Mouse (Mus musculus) heart, embryonic 11.5 days (tissue): ENCODE measurements around the gene Dnajb14. TPM values are rescaled to one million over a fixed set of nuclear protein-coding genes. Genes with fewer than 3 reads are reported as not detected.
A peak's percentile ranks its signal among the peaks of the same experiment; 100 is the strongest.

Source experiments
- ATAC-seq: fragments of 200-750 bp; cut with Nextera tagmentation; replicated peaks from 2 replicates; pipeline ENCODE4 v1.8.0; 2017; ENCODE audit warnings: moderate library complexity; ENCODE audit not compliant: insufficient number of reproducible peaks, low FRiP score, low TSS enrichment
- H3K27ac ChIP-seq: fragments of 300-500 bp; sonication (generic); 2 replicates; pipeline ENCODE4 v1.5.1; 2014; ENCODE audit warnings: mild to moderate bottlenecking, low read depth, low read length
- H3K27me3 ChIP-seq: fragments of 300-500 bp; sonication (generic); 2 replicates; pipeline ENCODE4 v1.6.1; 2014; ENCODE audit warnings: mild to moderate bottlenecking, low read length, mixed read lengths; ENCODE audit not compliant: control insufficient read depth, insufficient read depth
- H3K36me3 ChIP-seq: fragments of 300-500 bp; sonication (generic); 2 replicates; pipeline ENCODE4 v1.6.1; 2014; ENCODE audit warnings: mild to moderate bottlenecking, low read length, moderate library complexity, mixed read lengths; ENCODE audit not compliant: control insufficient read depth, insufficient read depth
- H3K4me1 ChIP-seq: fragments of 300-500 bp; sonication (generic); 2 replicates; pipeline ENCODE4 v1.6.1; 2014; ENCODE audit warnings: low read length; ENCODE audit not compliant: control insufficient read depth, insufficient read depth
- H3K4me2 ChIP-seq: fragments of 300-500 bp; sonication (generic); 2 replicates; pipeline ENCODE4 v1.6.1; 2014; ENCODE audit warnings: mild to moderate bottlenecking, moderate library complexity
- H3K4me3 ChIP-seq: fragments of 300-500 bp; sonication (generic); 2 replicates; pipeline ENCODE4 v1.5.1; 2014; ENCODE audit warnings: low read depth, low read length
- H3K9ac ChIP-seq: fragments of 300-500 bp; sonication (generic); 2 replicates; pipeline ENCODE4 v1.6.1; 2014; ENCODE audit warnings: mild to moderate bottlenecking, low read depth, low read length, moderate library complexity
- H3K9me3 ChIP-seq: fragments of 300-500 bp; sonication (generic); replicated peaks from 2 replicates; pipeline ENCODE4 v1.6.1; 2016; ENCODE audit warnings: low read length; ENCODE audit not compliant: control insufficient read depth
- WGBS: fragments of 180-500 bp; shearing (Covaris S2); extraction: QIAGEN DNeasy Blood & Tissue Kit; methylation state at CpG from one replicate; pipeline ENCODE4 v1.1.7; 2014; ENCODE audit not compliant: insufficient replicate concordance; 5-methylcytosine and 5-hydroxymethylcytosine counted together
- polyA plus RNA-seq: library from polyadenylated mRNA; unstranded; fragments of >200 nt; fragmentation: Nextera tagmentation; extraction: Ambion mirVana; gene quantifications from 2 replicates; pipeline ENCODE4 v1.2.1, GENCODE M21; 2014

Dnajb14 gene
- polyA plus RNA-seq, 1 experiment from 2014 or later, result 17.2 TPM

DNA sequence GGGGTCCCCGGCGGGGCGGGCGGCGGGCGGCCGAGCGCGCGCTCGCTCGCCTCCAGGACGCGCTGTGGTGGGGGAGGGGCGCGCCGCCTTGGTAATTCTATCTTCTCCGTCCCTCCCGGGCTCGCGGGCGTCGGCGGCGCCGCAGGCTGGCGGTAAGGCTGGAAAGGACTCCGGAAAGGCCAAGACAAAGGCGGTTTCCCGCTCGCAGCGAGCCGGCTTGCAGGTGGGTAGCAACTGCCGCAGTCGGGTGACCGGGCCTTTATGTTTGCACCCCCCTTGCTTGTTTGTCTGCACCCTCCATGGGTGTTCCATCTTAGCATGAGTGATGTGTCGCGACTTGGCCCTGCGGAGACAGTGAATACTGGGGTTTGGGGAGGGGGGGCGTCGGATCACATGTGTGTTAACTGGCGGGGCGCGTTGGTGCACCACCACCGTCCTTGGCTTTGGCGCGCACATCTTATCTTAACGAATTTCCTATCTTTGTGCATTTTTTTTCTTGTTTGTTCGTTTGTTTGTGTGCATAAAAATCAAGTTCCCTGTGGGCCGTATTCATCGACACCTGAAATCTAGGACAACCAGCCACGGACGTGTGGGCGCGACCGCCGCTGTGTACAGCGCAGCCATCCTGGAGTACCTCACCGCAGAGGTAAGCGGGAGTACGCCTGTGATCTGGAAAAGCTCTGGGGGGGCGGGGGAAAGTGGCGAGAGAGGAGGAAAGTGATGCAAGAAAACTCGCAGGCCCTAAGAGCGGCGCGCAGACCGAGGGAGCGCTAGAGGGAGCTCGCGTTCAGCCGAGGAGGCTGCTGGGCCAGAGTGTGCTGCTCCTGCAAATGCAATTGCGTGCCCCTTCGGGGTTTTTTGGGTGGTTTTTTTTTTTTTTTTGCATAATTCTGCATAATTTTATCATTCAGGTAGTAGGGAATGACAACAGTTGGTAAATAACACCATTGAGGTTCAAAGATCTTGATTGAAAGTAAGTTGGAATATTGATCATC lies 2.2 kb upstream of the Dnajb14 start:
- ATAC-seq, result peak; percentile 20

DNA sequence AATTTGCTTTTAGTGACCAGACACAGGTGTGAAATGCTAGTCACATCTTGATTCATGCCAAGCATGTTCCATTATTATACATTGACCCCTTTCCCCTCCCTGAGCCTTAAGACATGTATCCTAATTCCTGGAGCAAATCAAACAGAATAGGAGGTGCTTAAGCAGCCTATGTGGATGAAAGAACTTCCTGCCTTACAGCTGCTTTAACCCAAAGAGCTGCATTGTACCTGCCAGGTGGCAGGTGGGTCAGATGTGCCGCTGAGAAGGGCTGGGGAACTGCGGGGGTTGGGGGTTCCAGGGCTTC lies 390 bp upstream of the Dnajb14 start:
- peak overlapping the region; percentile 90 for H3K9ac ChIP-seq
- no peaks in the 10 kb centered on the region for H3K27me3 ChIP-seq
- H3K36me3 ChIP-seq, result no peaks in the 10 kb centered on the region
- ATAC-seq, result no peak
- WGBS, result 3% methylated on average over 2 of the region's 2 CpGs
- peak overlapping the region; percentile 79 for H3K4me2 ChIP-seq
- 0 out of 2 replicates have a peak, but pooled peaks cover 3% of the 10 kb centered on the region for H3K4me1 ChIP-seq
- H3K9me3 ChIP-seq, result no peaks in the 10 kb centered on the region
- peak overlapping the region; percentile 75 for H3K4me3 ChIP-seq
- H3K27ac ChIP-seq, result peak overlapping the region; percentile 99

More for the DNA sequence above, 2.2 kb upstream of the Dnajb14 start:
- Histone ChIP-seq H3K27me3 (no peaks in the 10 kb centered on the region), H3K4me1 (0 out of 2 replicates have a peak, but pooled peaks cover 3% of the 10 kb centered on the region), H3K27ac (peak overlapping the region; percentile 99), H3K4me3 (peak overlapping the region; percentile 89), H3K9ac (peak overlapping the region; percentile 97), H3K9me3 (no peaks in the 10 kb centered on the region), H3K4me2 (peak overlapping the region; percentile 62), H3K36me3 (no peaks in the 10 kb centered on the region)
- WGBS, result under 1% methylated on average over 68 of the region's 74 CpGs

- Histone ChIP-seq H3K36me3 (no peaks in the 10 kb centered on the region), H3K4me2 (peak overlapping the region; percentile 79), H3K27me3 (no peaks in the 10 kb centered on the region), H3K27ac (peak overlapping the region; percentile 99), H3K9ac (peak overlapping the region; percentile 90), H3K4me3 (peak overlapping the region; percentile 75), H3K4me1 (0 out of 2 replicates have a peak, but pooled peaks cover 3% of the 10 kb centered on the region), H3K9me3 (no peaks in the 10 kb centered on the region)
- ATAC-seq, result 0 out of 2 replicates have a peak, but pooled peaks have one; percentile 1
- WGBS, result 5% methylated on average over 26 of the region's 26 CpGs
These were observed 829 bp downstream of the Dnajb14 start for GRCm38 (mm10) chr3:137868094-137868913.

DNA sequence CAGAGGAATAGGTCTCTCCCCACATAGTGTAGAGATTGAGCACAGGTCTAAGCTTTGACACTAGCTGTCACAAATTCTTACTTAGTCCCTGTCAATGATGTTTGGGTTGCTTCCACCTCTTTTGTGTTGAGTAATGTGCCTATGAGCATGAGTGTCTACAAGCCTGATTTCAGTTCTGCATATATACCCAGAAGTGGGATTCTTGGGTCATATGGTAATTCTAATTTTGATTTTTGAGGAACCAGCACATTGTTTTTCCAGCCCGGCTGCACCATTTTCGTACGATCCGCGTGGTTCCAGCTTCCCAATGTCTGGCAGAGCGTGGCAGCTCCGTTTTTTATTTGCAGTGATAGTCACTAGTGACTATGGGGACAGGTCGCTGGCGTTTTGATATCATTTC lies 1.9 kb downstream of the Dnajb14 start:
- H3K4me2 ChIP-seq, result no peak overlapping the region
- no peak overlapping the region for H3K4me3 ChIP-seq
- H3K9me3 ChIP-seq, result no peaks in the 10 kb centered on the region
- 87% methylated on average over 9 of the region's 9 CpGs for WGBS
- 0 out of 2 replicates have a peak, but pooled peaks cover 3% of the 10 kb centered on the region for H3K4me1 ChIP-seq
- H3K9ac ChIP-seq, result no peak overlapping the region
- no peak overlapping the region for H3K27ac ChIP-seq
- H3K36me3 ChIP-seq, result no peaks in the 10 kb centered on the region
- no peak for ATAC-seq
- no peaks in the 10 kb centered on the region for H3K27me3 ChIP-seq

GRCm38 (mm10) chr3:137879313-137879712 lies 11.8 kb downstream of the Dnajb14 start:
- 77% methylated on average over 3 of the region's 3 CpGs for WGBS
- Histone ChIP-seq H3K9ac (no peak overlapping the region), H3K27me3 (no peaks in the 10 kb centered on the region), H3K4me2 (no peak overlapping the region), H3K36me3 (no peaks in the 10 kb centered on the region; the same call in 1 of the 2 replicates), H3K27ac (no peak overlapping the region), H3K4me3 (no peak overlapping the region), H3K4me1 (no peaks in the 10 kb centered on the region), H3K9me3 (no peaks in the 10 kb centered on the region)
- ATAC-seq, result no peak

GRCm38 (mm10) chr3:137880109-137880748 lies 12.8 kb downstream of the Dnajb14 start:
- no peak for ATAC-seq
- Histone ChIP-seq H3K4me2 (no peak overlapping the region), H3K36me3 (no peaks in the 10 kb centered on the region; the same call in 1 of the 2 replicates), H3K4me1 (no peaks in the 10 kb centered on the region), H3K27me3 (no peaks in the 10 kb centered on the region), H3K9ac (no peak overlapping the region), H3K4me3 (no peak overlapping the region), H3K9me3 (no peaks in the 10 kb centered on the region), H3K27ac (no peak overlapping the region)
- WGBS, result 83% methylated on average over 4 of the region's 4 CpGs

GRCm38 (mm10) chr3:137881093-137881492 lies 13.6 kb downstream of the Dnajb14 start:
- H3K4me3 ChIP-seq, result no peak overlapping the region
- ATAC-seq, result no peak
- no peak overlapping the region for H3K9ac ChIP-seq
- no peaks in the 10 kb centered on the region for H3K9me3 ChIP-seq
- no peak overlapping the region for H3K27ac ChIP-seq
- H3K4me2 ChIP-seq, result no peak overlapping the region
- H3K4me1 ChIP-seq, result no peaks in the 10 kb centered on the region
- H3K36me3 ChIP-seq, result no peaks in the 10 kb centered on the region; the same call in 1 of the 2 replicates
- H3K27me3 ChIP-seq, result no peaks in the 10 kb centered on the region
- 90% methylated on average over 5 of the region's 5 CpGs for WGBS

DNA sequence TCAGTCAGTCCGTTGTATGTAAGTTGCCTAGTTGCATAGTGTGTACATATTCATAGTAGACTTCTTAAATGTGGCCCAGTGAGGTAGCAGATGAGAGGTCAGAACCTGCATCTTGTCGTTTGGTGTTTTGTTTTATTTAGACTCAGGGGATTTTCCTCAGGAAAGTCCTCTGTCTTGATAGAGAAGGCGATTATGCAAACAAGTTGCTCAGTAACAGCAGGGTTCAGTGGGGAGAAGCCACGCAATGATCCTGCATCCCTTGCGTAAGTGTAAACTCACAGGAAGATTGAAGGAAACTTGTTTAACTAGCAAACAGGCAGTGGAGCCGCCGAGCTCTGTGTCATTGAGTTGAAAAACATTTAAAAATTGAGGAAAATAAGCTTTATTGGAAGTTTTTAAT lies 20.5 kb downstream of the Dnajb14 start:
- Histone ChIP-seq H3K9ac (no peak overlapping the region), H3K27ac (no peak overlapping the region), H3K4me2 (no peak overlapping the region), H3K9me3 (no peaks in the 10 kb centered on the region), H3K27me3 (no peaks in the 10 kb centered on the region), H3K36me3 (peaks cover 9% of the 10 kb centered on the region), H3K4me3 (no peak overlapping the region), H3K4me1 (no peaks in the 10 kb centered on the region)
- ATAC-seq, result no peak
- WGBS, result 78% methylated on average over 7 of the region's 7 CpGs
